Mouse (Mus musculus) heart, embryonic 13.5 days (tissue): Measurements from ENCODE around the gene Uox. TPM values are rescaled to one million over a fixed set of nuclear protein-coding genes. Genes with fewer than 3 reads are reported as not detected.

Experiments
- ATAC-seq: fragments of 200-750 bp; cut with Nextera tagmentation; 2 replicates; pipeline ENCODE4 v1.8.0; 2017; ENCODE audit warnings: moderate TSS enrichment; ENCODE audit not compliant: insufficient number of reproducible peaks, low FRiP score, low TSS enrichment; ENCODE audit errors: extremely low read depth
- H3K27ac ChIP-seq: fragments of 300-500 bp; sonication (generic); replicated peaks from 2 replicates; pipeline ENCODE4 v1.5.1; 2015; ENCODE audit warnings: moderate library complexity, mild to moderate bottlenecking, inconsistent platforms
- H3K27me3 ChIP-seq: fragments of 300-500 bp; sonication (generic); replicated peaks from 2 replicates; pipeline ENCODE4 v1.6.1; 2015; ENCODE audit warnings: mild to moderate bottlenecking, inconsistent platforms
- H3K36me3 ChIP-seq: fragments of 300-500 bp; sonication (generic); 2 replicates; pipeline ENCODE4 v1.6.1; 2015; ENCODE audit warnings: mild to moderate bottlenecking, inconsistent platforms
- H3K4me1 ChIP-seq: fragments of 300-500 bp; sonication (generic); 2 replicates; pipeline ENCODE4 v1.6.1; 2015; ENCODE audit warnings: inconsistent platforms
- H3K4me2 ChIP-seq: fragments of 300-500 bp; sonication (generic); 2 replicates; pipeline ENCODE4 v1.6.1; 2015; ENCODE audit warnings: inconsistent platforms, mild to moderate bottlenecking, moderate library complexity
- H3K4me3 ChIP-seq: fragments of 300-500 bp; sonication (generic); 2 replicates; pipeline ENCODE4 v1.5.1; 2015; ENCODE audit warnings: moderate library complexity, mild to moderate bottlenecking, inconsistent platforms
- H3K9ac ChIP-seq: fragments of 300-500 bp; sonication (generic); 2 replicates; pipeline ENCODE4 v1.6.1; 2015; ENCODE audit warnings: inconsistent platforms, mild to moderate bottlenecking, moderate library complexity
- H3K9me3 ChIP-seq: fragments of 300-500 bp; sonication (generic); 2 replicates; pipeline ENCODE4 v1.6.1; 2016; ENCODE audit warnings: inconsistent platforms
- WGBS: fragments of 180-500 bp; shearing (Covaris S2); methylation state at CpG from one replicate; pipeline ENCODE4 v1.1.7; 2015; ENCODE audit warnings: mixed read lengths; 5-methylcytosine and 5-hydroxymethylcytosine counted together
- polyA plus RNA-seq: library from polyadenylated mRNA; unstranded; fragments of >200 nt; fragmentation: Nextera tagmentation; extraction: Ambion mirVana; gene quantifications from 2 replicates; pipeline ENCODE4 v1.2.1, GENCODE M21; 2015

The Uox gene
- polyA plus RNA-seq: 0.05 and 0.24 TPM in 2 replicates

DNA sequence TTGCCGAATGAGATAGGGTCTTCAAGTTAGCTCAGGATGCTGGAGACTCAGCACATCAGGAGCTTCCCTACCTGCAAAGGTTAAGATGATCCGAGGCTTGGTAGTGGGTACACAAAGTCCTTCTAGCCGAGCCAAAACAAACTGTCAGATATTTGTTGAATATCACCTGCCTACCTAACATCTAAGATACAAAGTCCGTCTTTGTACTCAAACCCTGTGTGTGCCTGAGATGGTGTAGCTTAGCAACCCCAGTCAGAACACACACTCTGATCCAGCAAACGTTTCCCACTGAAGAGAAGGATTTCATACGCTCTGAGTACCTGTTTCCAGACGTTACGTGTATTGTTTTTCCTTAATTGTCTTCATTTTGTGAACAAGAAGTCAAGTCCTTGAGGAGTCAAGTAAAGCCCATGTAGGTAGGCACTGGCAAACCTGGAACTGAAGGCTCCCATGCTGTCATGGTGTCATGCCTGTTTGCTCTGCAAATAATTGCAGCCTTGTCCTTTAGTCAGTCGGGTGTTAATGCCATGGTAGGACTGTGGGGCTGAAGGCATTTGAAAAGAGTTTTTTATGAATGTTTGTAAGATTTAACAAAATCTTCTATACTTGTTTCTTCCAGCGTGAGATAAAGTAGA, at the start of gene Uox:
Gene Uox (plus strand): TSS at position 279 of the 635 bp plus-strand sequence.
- no peak within 1 kb of the TSS for H3K4me2 ChIP-seq
- 81% methylated on average over 10 of the region's 10 CpGs for WGBS
- H3K36me3 ChIP-seq: no peaks in the 10 kb centered on the region
- no peak for ATAC-seq
- no peaks in the 10 kb centered on the region for H3K27me3 ChIP-seq
- H3K9ac ChIP-seq: no peak within 1 kb of the TSS
- H3K27ac ChIP-seq: no peak within 1 kb of the TSS
- H3K9me3 ChIP-seq: no peaks in the 10 kb centered on the region
- no peak within 1 kb of the TSS for H3K4me3 ChIP-seq
- H3K4me1 ChIP-seq: no peaks in the 10 kb centered on the region

DNA sequence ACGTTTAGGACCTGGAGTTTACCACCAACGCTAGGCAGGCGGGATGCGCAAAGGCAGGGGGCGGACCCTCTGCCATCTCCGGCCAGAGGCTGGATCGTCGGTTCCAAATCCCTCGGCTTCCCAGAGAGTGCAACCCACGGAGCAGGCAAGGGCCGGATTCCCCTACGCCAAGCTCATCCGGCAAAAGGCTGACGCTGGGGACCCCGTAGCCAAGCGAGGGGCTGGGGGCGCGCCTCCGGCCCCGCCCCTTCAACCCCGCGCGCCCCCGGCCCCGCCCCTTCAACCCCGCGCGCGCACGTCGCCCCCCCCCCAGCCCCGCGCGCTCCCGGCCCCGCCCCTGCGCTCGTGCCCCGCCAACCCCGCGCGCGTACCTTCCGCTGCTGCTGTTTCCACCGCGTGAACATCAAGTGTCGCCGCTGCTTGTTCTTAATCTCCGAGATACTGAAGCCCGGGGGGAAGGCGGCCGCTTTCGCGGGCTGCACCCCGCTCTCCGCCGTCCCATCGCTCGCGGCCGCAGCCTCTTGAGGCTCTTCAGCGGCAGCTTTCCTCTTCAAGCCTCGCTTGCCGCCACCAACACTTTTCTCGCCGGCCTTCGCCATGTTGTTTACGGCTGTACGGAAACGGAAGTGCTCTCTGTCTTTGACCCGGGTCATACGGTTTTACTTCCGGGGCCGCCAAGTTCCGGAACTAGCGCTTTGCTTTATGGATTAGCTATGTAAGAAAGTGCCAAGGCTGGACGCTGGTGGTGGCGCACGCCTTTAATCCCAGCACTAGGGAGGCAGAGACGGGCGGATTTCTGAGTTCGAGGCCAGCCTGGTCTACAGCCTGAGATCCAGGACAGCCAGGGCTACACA, 49.2 kb upstream of the Uox start, which contains the start of gene Rpf1:
Gene Rpf1 (minus strand): TSS at position 632 of the 854 bp plus-strand sequence.
- Histone ChIP-seq H3K27ac (peak within 1 kb of the TSS; percentile 99), H3K4me1 (peaks cover 14% of the 10 kb centered on the region), H3K9ac (peak within 1 kb of the TSS; percentile 95), H3K27me3 (no peaks in the 10 kb centered on the region), H3K36me3 (peaks cover 22% of the 10 kb centered on the region), H3K4me3 (peak within 1 kb of the TSS; percentile 92), H3K9me3 (no peaks in the 10 kb centered on the region), H3K4me2 (peak within 1 kb of the TSS; percentile 74)
- ATAC-seq: peak; percentile 86
- WGBS: under 1% methylated on average over 55 of the region's 82 CpGs

DNA sequence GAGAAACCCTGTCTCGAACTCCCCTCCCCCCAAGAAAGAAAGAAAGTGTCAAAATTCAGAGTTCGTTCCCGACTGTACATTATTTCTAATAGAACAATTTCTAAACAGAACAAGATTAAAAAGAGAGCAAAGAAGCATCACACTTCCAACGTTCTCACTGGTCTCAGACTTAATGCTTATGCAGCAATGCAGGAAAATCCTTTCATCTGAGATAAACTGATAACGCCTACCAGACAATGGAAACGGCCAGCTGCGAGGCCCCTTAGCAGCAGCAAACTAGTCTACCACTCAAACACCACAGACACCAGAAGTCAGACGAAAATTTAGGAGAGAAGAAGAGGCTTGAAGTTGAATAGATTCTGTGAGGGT, 48.6 kb upstream of the Uox start:
- ATAC-seq: no peak

DNA sequence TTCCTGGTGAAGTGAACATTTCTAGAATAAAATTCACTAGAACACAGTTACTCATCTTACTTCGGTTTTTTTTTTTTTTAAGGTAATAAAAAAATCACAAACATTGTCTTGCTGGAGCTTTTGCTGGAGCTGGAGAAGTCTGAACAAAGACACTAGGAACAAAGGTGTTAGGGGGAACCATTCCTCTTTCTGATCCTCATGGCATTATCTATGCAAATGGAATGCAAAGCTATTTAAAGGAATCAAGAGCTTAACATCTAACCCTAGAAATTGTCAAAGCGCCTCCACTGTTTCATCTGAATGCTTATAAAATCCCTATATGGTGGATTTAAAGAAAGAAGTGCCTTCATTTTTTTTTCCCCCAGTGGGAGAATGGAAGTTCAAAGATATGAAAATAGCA, 41.9 kb upstream of the Uox start:
- Histone ChIP-seq H3K4me1 (no peaks in the 10 kb centered on the region), H3K4me2 (no peak overlapping the region), H3K36me3 (no peaks in the 10 kb centered on the region), H3K9me3 (no peaks in the 10 kb centered on the region), H3K9ac (no peak overlapping the region), H3K4me3 (no peak overlapping the region), H3K27ac (no peak overlapping the region), H3K27me3 (no peaks in the 10 kb centered on the region)
- WGBS: 34% methylated on average over 2 of the region's 2 CpGs
- no peak for ATAC-seq

More for the DNA sequence above, 48.6 kb upstream of the Uox start:
- Histone ChIP-seq H3K27me3 (no peaks in the 10 kb centered on the region), H3K4me3 (peak overlapping the region; percentile 92), H3K9me3 (no peaks in the 10 kb centered on the region), H3K4me2 (peak overlapping the region; percentile 74), H3K4me1 (peaks cover 14% of the 10 kb centered on the region), H3K36me3 (peaks cover 22% of the 10 kb centered on the region), H3K9ac (peak overlapping the region; percentile 95), H3K27ac (peak overlapping the region; percentile 99)
- 8% methylated on average over 8 of the region's 8 CpGs for WGBS

DNA sequence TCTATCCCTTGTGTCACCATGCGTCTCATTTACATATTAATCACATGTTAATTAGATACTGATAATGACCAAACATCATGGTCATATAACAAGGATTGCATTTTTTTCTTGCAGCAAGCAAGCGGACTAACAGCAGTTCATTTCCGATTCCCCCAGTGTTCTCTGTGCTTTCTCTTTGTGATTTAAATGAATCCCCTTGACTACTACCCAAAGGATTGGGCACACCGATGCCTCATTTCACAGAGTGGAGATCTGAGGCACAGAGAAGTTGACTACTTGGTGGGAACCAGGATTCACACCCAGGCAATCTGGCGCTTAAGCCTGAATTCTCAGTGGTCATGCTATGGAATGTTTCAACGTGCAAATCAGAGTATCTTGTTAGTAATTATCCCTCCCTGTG, 35.2 kb upstream of the Uox start:
- Histone ChIP-seq H3K9ac (no peak overlapping the region), H3K9me3 (no peaks in the 10 kb centered on the region), H3K27ac (no peak overlapping the region), H3K27me3 (no peaks in the 10 kb centered on the region), H3K4me3 (no peak overlapping the region), H3K4me1 (no peaks in the 10 kb centered on the region), H3K4me2 (no peak overlapping the region), H3K36me3 (no peaks in the 10 kb centered on the region)
- ATAC-seq: no peak
- 60% methylated on average over 6 of the region's 6 CpGs for WGBS

DNA sequence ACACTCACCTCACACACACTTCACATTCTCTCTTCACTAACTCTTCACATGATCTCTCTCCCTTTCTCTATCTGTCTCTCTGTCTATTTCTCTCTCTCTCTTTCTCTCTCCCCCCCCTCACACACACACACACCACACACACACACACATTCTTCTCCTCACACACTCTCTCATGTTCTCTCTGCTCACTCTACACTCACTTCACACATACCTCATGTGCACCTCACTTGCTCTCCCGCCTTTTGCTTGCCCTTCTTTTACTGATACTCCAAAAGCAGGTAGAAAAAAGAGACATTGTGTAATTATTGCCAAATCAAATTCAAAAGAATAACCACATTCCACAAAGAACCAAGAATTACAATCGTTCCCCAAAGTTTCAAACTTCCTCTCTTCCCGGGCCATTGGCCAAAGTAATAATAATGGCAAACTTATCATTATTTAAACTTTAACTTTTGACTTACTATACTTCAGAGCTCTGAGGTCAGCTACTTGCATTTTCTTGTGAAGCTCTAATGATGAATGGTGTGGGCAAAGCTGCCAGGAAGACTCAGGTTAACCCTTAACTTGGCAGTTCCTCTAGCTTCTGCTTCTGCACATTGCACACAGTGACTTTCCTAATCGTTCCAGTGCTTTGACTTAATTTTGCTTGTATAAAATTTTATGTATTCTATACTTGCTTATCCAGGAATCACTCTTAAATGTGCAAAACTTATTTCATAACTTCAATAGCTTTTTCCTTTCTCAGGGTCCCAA, 29.5 kb upstream of the Uox start:
- WGBS: 63% methylated on average over 4 of the region's 4 CpGs
- Histone ChIP-seq H3K36me3 (no peaks in the 10 kb centered on the region), H3K9ac (no peak overlapping the region), H3K27me3 (no peaks in the 10 kb centered on the region), H3K27ac (no peak overlapping the region), H3K4me2 (no peak overlapping the region), H3K9me3 (no peaks in the 10 kb centered on the region), H3K4me1 (no peaks in the 10 kb centered on the region), H3K4me3 (no peak overlapping the region)
- ATAC-seq: no peak

DNA sequence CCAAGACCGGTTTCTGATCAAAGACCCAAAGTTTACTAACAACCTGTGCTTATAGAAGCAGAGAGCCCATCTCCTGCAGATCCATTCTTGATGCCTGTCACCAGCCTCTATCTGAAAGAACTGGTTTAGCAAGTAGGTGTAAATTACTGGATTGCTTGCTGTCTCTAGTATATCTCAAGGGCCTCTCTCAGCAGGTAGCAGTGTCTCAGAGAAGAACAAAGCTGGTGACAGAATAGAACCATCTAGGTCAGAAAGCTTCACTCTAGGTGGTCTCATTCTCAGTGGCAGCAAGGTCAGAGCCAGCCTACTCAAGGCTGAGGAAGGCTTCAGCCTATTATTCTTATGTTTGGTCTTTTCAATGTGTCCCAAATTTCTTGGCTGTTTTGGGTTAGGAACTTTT, 26.6 kb upstream of the Uox start:
- Histone ChIP-seq H3K4me3 (no peak overlapping the region), H3K9me3 (no peaks in the 10 kb centered on the region), H3K27ac (no peak overlapping the region), H3K27me3 (no peaks in the 10 kb centered on the region), H3K4me1 (no peaks in the 10 kb centered on the region), H3K4me2 (no peak overlapping the region), H3K9ac (no peak overlapping the region), H3K36me3 (no peaks in the 10 kb centered on the region)
- ATAC-seq: no peak
- WGBS: 44% methylated on average over 1 of the region's 1 CpGs

DNA sequence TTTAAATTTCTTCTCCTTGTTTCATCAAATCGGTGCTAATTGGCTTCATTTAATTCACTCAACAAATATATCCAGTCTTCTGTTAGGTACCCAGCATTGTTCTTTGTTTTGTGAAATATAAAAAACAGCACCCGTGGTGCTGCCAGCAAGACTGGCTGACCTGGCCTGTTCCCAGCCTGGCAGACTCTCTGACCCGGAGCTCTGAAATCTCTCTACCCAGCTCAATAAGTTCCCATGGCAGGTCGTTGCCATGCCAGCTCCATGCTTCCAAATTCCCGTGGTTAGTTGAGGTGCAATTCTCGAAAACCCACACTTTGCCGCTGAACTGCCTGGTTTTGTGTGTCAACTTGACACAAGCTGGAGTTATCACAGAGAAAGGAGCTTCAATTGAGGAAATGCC, 15.4 kb upstream of the Uox start:
- Histone ChIP-seq H3K4me2 (no peak overlapping the region), H3K27me3 (no peaks in the 10 kb centered on the region), H3K36me3 (no peaks in the 10 kb centered on the region), H3K4me3 (no peak overlapping the region), H3K9me3 (no peaks in the 10 kb centered on the region), H3K9ac (no peak overlapping the region), H3K27ac (no peak overlapping the region), H3K4me1 (peaks cover 17% of the 10 kb centered on the region)
- ATAC-seq: no peak
- 71% methylated on average over 7 of the region's 7 CpGs for WGBS

DNA sequence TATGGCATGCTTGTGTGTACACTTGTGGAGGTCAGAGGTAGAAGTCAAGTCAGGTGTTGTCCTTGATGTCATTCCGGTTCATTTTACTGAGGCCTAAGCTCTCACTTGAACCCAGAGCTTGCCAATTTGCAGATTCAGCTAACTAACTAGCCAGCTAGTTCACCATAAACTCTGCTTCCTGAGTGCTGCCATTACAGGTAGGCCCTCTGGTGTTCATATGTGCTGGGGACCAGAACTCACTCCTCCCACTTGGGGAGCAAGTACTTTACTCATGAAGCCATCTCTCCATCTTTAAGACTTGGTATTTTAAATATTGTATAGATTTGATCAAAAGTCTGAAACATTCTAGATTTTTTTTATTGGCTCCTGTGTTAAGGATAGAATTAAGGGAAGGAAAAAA, 13.7 kb upstream of the Uox start:
- H3K36me3 ChIP-seq: no peaks in the 10 kb centered on the region
- H3K4me1 ChIP-seq: peaks cover 17% of the 10 kb centered on the region
- no peak overlapping the region for H3K27ac ChIP-seq
- no peak overlapping the region for H3K9ac ChIP-seq
- H3K4me2 ChIP-seq: no peak overlapping the region
- ATAC-seq: no peak
- H3K9me3 ChIP-seq: no peaks in the 10 kb centered on the region
- 61% methylated on average over 1 of the region's 1 CpGs for whole genome bisulfite sequencing
- no peak overlapping the region for H3K4me3 ChIP-seq
- H3K27me3 ChIP-seq: no peaks in the 10 kb centered on the region

DNA sequence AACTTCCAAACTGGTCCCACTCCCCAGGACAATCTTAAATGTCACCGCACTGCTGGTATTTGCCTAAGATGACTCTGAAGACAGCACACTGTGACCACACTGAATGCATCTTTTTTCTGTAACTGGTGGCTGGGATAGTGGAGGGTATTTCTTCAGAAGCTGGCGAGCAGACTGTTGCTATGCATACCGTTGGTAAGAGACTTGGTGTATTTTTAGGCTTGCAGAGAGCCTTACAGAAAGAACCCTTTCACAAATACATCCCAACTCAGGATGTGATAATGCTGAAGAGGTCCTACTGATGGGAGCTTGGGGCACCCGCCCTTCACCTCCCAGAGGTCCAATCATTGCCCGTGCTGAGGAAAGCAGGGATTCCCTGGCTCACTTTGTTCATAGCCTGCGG, 12.7 kb upstream of the Uox start:
- H3K27ac ChIP-seq: no peak overlapping the region
- H3K9me3 ChIP-seq: no peaks in the 10 kb centered on the region
- peaks cover 17% of the 10 kb centered on the region for H3K4me1 ChIP-seq
- no peaks in the 10 kb centered on the region for H3K27me3 ChIP-seq
- WGBS: 50% methylated on average over 6 of the region's 6 CpGs
- H3K36me3 ChIP-seq: no peaks in the 10 kb centered on the region
- H3K4me2 ChIP-seq: no peak overlapping the region
- H3K9ac ChIP-seq: no peak overlapping the region
- no peak overlapping the region for H3K4me3 ChIP-seq
- no peak for ATAC-seq

DNA sequence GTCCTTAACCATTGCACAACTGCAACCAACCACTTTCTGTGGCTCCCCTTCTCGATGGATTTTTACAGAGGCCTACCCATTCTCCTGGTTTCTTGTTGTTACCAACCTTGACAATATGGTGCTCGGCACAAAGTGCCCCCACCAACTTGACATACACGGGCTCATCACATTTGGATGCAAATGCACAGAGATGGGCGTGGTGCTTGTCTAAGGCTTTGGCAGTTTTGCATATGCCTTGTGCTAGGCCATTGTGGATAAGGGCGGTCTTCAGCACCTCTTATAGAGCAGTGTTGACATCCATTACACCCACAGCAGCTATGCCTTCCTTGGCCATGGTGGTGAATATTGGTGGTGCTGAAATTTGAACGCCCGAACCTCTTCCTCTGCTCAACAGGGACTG, 7.3 kb upstream of the Uox start:
- ATAC-seq: no peak
- H3K4me3 ChIP-seq: no peak overlapping the region
- H3K9me3 ChIP-seq: no peaks in the 10 kb centered on the region
- no peaks in the 10 kb centered on the region for H3K36me3 ChIP-seq
- WGBS: 84% methylated on average over 7 of the region's 7 CpGs
- no peak overlapping the region for H3K9ac ChIP-seq
- H3K27me3 ChIP-seq: no peaks in the 10 kb centered on the region
- peaks cover 9% of the 10 kb centered on the region for H3K4me1 ChIP-seq
- H3K27ac ChIP-seq: no peak overlapping the region
- H3K4me2 ChIP-seq: no peak overlapping the region
